Mouse (Mus musculus) layer of hippocampus, adult 18-20 months (tissue): ENCODE measurements around the gene Trappc12. TPM values are rescaled to one million over a fixed set of nuclear protein-coding genes. Genes with fewer than 3 reads are reported as not detected.

Experiments
- DNase-seq, 2 experiments: peaks; one replicate each; pipeline ENCODE4 v3.0.0; 2022; ENCODE audit warnings: low spot score in 2 of 2
- long read RNA-seq: library from polyadenylated mRNA; stranded (forward); transcript quantifications from one replicate; pipeline ENCODE4 v2.0.0, GENCODE M21; 2021
- total RNA-seq, 2 experiments: library from RNA; stranded (reverse); gene quantifications; 2 replicates each; pipeline ENCODE4 v1.2.3; 2021

The Trappc12 gene
- 10 to 100 TPM; 58.4 to 62.0 TPM for total RNA-seq
- long read RNA-seq, transcript Trappc12-201 (12 exons, 3,377 nt) = major isoform, 40 of 91 reads
- long read RNA-seq, transcript Trappc12-202 (12 exons, 3,230 nt) = minor isoform, 24 of 91 reads
- long read RNA-seq, partial matches to known transcripts = 13 of 91 reads
- long read RNA-seq, other reads (novel, unspliced or antisense) = 13 of 91 reads

DNA sequence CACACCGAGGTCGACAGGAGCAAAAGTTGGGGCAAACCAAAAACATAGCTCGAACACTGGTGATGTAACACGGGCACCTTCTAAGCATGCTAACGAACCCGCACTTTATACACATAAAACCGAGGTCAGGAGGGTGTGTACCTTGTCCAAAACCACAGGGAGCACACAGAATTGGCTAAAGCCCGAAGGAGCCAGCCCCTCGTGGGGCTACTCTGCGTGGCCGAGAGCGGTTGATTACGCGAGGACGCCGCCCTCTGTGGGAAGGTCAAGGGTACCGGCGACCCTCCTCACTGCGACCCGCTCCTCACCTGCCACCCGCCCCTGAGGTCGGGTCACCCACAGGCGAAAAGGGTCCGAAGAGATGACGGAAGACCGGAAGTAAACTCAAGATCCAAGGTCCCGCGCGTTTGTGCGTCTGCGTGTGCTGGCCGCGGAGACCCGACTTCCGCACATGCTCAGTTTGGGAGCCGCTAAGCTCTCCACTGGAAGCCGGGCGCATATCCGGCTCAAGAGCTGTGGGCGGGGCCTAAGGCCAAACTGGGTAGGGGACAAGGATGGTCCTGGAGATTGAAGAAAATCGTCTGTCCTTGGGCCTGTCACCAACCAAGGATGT lies at the start of gene Trappc12:
Gene Trappc12 (minus strand): TSS at position 452 of the 613 bp plus-strand sequence.
- peak; percentile 81 to 89 for DNase-seq

- DNase-seq = no peak
These were observed 49.6 kb upstream of the Trappc12 start for GRCm38 (mm10) chr12:28799798-28800411.

DNA sequence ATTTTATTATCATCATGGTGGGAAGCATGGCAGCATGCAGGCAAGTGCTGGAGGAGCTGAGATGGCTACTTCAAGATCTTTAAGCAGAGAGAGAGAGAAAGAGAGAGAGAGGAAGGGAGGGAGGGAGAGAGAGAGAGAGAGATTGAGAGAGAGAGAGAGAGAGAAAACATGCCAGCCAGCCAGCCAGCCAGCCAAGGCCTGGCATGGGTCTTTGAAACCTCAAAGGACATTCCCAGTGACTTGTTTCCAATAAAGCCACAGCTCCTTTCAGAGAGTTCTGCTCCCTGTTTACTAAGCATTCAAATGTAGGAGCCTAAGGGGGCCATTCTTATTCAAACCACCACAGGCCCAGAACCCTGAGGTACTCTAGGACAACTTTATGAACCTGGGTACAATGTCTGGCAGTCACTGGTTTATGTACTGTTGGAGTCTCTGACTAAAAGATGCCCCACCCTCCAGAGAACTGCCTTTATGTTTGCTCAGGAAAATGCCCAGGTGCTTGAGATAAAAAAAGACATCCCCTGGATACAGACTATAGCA lies 46.7 kb upstream of the Trappc12 start:
- DNase-seq = no peak

DNA sequence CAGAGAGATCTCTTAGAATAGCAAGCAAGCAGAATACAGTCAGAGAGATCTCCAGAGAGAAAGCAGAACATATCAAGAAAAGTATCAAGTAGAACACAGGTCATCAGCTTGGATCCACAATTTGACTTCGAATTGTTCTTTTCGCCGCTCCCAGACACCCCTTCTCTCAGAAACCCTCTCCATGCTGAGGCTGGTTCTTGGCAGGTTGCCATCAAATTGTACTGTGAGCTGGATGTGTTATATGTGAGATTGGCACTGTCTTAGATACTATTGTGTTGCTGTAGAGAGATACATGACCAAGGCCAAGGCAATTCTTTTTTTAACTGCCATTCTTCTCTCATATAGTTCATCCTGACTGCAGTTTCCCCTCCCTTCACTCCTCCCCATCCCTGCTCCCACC lies 44.8 kb upstream of the Trappc12 start:
- peak in 1 of 2 experiments; percentile 28 for DNase-seq

GRCm38 (mm10) chr12:28793715-28794114 lies 43.4 kb upstream of the Trappc12 start:
- DNase-seq = peak; percentile 59 to 70

GRCm38 (mm10) chr12:28792613-28793012 lies 42.3 kb upstream of the Trappc12 start:
- DNase-seq = no peak

DNA sequence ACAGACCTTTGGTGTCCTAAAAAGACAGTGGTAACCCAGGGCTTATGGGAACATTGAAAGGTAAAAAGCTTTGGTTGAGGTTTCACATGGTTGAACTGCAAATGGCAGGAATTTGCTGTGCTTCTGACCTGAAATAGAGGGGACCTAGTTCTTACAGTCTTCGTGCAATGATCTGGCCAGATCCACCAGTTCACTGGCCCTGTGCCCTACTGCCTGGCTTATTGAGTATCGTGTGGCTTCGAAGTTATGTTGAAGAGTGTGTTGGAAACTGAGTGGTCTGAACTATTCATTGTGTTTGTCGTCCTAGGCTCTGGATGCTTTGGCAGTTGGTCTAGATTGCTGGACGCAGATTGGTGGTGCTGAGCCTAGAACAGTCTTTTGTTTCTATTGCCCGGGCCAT lies 36.0 kb upstream of the Trappc12 start:
- no peak for DNase-seq

GRCm38 (mm10) chr12:28785299-28785698 lies 35.0 kb upstream of the Trappc12 start:
- DNase-seq = no peak

DNA sequence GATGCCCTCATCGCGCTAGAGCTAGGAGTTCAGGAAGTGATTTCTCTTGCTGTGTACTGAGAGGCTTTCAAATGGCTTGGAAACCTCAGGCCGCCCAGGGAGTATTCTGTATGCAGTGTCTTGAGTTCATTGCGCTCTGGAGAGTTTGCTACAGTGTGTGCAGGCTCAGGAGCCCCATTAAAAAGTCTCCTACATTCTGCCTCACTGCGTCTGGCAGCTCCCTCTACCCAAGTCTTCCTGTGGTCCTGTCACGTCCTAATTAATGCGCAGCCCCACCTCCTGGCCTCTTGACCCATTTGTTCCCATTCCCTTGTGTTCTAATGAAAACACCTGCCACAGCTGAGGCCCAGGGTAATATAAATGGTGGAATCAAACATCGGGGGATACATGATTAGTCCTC lies 34.6 kb upstream of the Trappc12 start:
- no peak for DNase-seq

DNA sequence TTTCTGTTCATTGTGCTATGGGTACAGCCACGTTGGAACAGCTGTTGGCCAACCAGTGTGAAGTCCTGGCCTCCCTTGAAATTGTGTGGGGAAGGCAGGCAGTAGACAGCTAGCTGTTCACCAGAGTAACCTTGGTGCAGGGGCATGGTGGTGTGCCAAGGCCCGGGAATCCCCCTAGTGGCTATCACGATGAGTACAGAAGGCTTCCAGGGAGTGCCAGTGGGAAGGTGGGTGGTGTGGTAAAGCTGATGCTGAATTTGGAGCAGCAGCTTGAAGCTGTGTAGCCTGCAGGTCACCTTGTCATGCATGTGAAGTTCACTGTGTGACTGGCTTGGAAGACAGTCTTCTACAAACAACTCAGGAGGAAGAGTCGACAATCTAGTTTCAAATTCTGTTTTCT lies 34.1 kb upstream of the Trappc12 start:
- DNase-seq = no peak

GRCm38 (mm10) chr12:28782637-28783036 lies 32.4 kb upstream of the Trappc12 start:
- DNase-seq = no peak

GRCm38 (mm10) chr12:28780180-28780579 lies 29.9 kb upstream of the Trappc12 start:
- DNase-seq = no peak

GRCm38 (mm10) chr12:28775627-28776026 lies 25.4 kb upstream of the Trappc12 start:
- DNase-seq = no peak

GRCm38 (mm10) chr12:28775120-28775519 lies 24.8 kb upstream of the Trappc12 start:
- no peak for DNase-seq

- DNase-seq = no peak
These were observed 23.5 kb upstream of the Trappc12 start for GRCm38 (mm10) chr12:28773815-28774214.

GRCm38 (mm10) chr12:28769953-28770352 lies 19.7 kb upstream of the Trappc12 start:
- DNase-seq = no peak

DNA sequence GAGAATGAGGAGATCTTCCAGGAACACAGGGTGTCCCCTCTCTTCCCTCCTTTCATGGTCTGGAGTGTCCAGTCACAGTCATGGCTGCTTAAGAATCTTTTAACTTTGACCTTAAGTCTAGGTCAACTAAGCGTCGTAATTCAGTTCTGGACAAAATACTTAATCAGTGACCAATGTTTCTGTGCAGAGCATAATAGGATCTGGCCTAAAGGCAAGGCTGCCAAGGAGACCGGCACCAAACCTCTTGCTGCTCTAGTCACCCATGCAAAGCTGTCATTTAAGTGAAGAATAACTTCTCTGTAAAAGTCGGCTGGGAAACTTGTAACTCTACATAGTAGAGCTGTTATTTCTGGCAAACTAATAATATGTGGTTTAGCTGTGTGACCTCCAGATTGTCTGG lies 5.7 kb upstream of the Trappc12 start:
- DNase-seq = no peak

DNA sequence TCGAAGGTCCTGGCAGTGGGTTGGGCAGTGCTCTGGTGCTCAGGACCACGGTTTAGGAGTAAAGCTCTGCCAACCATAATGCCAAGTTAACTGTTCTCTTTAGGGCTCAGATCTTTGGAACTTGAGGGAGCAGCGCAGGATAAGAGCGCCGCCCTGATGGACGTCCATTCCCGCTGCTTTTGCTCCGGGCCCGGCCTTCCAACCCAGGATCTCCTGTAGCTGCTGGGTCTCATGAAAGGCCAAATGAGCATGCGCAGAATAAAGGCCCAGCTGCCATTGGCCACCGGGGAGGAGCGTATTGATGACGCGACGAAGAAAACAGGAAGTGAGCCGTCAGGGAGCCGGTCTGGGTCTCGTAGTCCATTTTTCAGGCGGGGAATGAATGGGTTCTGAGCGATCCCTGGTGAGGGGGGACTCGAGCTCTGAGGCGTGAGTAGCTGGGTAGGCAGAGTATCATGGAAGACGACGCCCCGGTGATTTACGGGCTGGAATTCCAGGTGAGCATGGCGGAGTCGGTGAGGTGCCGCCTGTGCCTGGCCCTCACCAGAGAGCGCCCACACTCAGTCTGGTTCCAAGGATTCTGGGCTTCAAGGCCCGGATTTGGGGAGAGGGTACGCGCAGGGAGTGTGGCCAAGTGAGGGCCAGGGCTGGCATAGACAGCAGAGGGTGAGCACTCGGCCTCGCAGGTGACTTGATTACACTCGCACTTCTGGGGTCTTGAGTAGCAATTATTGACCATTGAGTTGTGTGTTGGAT lies 1.4 kb upstream of the Trappc12 start, which contains the start of gene Eipr1:
Gene Eipr1 (plus strand): TSS at position 296 of the 756 bp plus-strand sequence.
- DNase-seq = peak; percentile 85 to 94

GRCm38 (mm10) chr12:28750876-28751275 lies 604 bp upstream of the Trappc12 start:
- DNase-seq = no peak

DNA sequence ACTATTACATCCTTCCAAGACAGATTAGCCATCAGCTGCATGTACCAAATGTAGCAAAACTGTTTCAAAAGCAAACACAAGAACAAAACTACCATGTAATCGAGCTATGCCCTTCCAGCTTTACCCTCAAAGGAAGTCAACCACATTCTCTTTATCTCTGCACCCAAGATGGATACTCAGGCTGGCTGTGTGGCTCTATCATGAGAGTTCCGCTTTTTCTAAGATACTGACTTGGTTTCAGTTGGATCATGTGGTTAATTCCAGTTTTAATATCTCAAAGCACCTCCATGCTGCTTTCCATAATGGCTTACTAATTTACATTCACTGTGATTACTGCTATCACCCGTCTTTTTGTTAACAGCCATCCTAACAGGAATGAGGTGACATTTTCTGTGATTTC lies 6.9 kb downstream of the Trappc12 start:
- no peak for DNase-seq

- DNase-seq = no peak
These were observed 15.0 kb downstream of the Trappc12 start for GRCm38 (mm10) chr12:28735293-28735692.

GRCm38 (mm10) chr12:28734271-28734670 lies 16.0 kb downstream of the Trappc12 start:
- no peak for DNase-seq
